Mouse (Mus musculus): ENCODE measurements around the gene Lmo7. TPM values are rescaled to one million over a fixed set of nuclear protein-coding genes. Genes with fewer than 3 reads are reported as not detected.

Lmo7 gene
- polyA plus RNA-seq, 1 experiment: 142 TPM

- 6% methylated on average over 4 of the region's 4 CpGs for WGBS
- TF ChIP-seq CTCF (IDR thresholded peaks at IDR 0.05; ENCODE audit: insufficient read depth, low read length) (peak; percentile 37; the same call in 1 of the 2 replicates), POLR2A (IDR thresholded peaks at IDR 0.05; ENCODE audit: borderline replicate concordance, extremely low read depth, low read depth, low read length) (no peak)
- no peak for DNase-seq
- H3K4me1 ChIP-seq (ENCODE audit: control insufficient read depth, insufficient read depth, low read length): no peaks in the 10 kb centered on the region
- no peak overlapping the region for H3K4me3 ChIP-seq (replicated peaks; ENCODE audit: extremely low read depth, low read depth, low read length)
Observed at GRCm38 (mm10) chr14:101942971-101943370, 213.2 kb downstream of the Lmo7 start.

DNA sequence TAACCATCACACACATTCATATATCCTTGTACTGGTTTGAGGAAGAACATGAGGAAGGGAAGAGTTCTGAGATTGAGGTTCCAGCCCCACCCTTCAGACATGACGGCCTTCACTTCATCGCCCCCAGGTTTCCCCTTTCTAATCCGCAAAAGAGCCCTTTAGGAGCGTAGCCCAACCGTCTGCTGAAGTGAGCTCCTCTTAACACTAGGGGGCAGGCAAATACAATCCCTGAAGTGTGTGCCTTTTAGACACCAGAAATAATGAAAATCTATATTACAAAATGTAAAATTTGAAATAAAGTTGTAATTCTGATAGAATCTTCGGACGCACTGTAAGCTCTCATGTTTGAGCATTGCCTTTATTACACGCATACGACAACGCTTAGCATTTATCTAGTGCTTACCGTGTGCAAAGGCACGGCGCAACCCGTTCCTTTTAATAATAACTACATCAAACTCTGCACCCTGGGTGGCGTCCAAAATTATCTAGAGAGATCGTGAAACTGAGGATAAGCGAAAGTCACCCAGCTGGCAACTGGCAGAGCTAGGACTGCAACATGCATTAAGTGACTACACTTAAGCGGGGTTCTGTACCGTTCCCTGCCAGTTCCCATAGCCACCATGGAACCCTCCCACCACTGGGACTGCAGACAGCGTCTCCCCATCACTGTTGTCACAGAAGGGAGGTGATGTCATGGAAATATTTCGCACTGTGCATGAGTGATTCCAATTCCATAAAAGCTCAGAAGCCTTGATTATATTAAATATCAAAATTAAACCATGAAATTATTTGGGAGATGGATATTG lies 217.2 kb downstream of the Lmo7 start:
- DNase-seq: no peak
- Histone ChIP-seq H3K4me3 (replicated peaks; ENCODE audit: extremely low read depth, low read depth, low read length) (no peak overlapping the region), H3K4me1 (ENCODE audit: control insufficient read depth, insufficient read depth, low read length) (no peaks in the 10 kb centered on the region)
- WGBS: 45% methylated on average over 21 of the region's 21 CpGs
- TF ChIP-seq CTCF (IDR thresholded peaks at IDR 0.05; ENCODE audit: insufficient read depth, low read length) (peak; percentile 52), POLR2A (IDR thresholded peaks at IDR 0.05; ENCODE audit: borderline replicate concordance, extremely low read depth, low read depth, low read length) (no peak)

- Histone ChIP-seq H3K4me1 (ENCODE audit: control insufficient read depth, insufficient read depth, low read length) (no peaks in the 10 kb centered on the region), H3K4me3 (replicated peaks; ENCODE audit: extremely low read depth, low read depth, low read length) (no peak overlapping the region)
- no peak for DNase-seq
- WGBS: 46% methylated on average over 2 of the region's 2 CpGs
- TF ChIP-seq POLR2A (IDR thresholded peaks at IDR 0.05; ENCODE audit: borderline replicate concordance, extremely low read depth, low read depth, low read length) (no peak), CTCF (IDR thresholded peaks at IDR 0.05; ENCODE audit: insufficient read depth, low read length) (peak; percentile 41)
Observed at GRCm38 (mm10) chr14:101949114-101949513, 219.4 kb downstream of the Lmo7 start.

GRCm38 (mm10) chr14:101951107-101951506 lies 221.3 kb downstream of the Lmo7 start:
- H3K4me3 ChIP-seq (replicated peaks; ENCODE audit: extremely low read depth, low read depth, low read length): no peak overlapping the region
- WGBS: 84% methylated on average over 6 of the region's 6 CpGs
- no peaks in the 10 kb centered on the region for H3K4me1 ChIP-seq (ENCODE audit: control insufficient read depth, insufficient read depth, low read length)
- DNase-seq: no peak
- TF ChIP-seq POLR2A (IDR thresholded peaks at IDR 0.05; ENCODE audit: borderline replicate concordance, extremely low read depth, low read depth, low read length) (no peak), CTCF (IDR thresholded peaks at IDR 0.05; ENCODE audit: insufficient read depth, low read length) (no peak)

GRCm38 (mm10) chr14:101953793-101954468 lies 224.2 kb downstream of the Lmo7 start:
- no peak for DNase-seq
- Histone ChIP-seq H3K4me1 (ENCODE audit: control insufficient read depth, insufficient read depth, low read length) (no peaks in the 10 kb centered on the region), H3K4me3 (replicated peaks; ENCODE audit: extremely low read depth, low read depth, low read length) (no peak overlapping the region)
- no peak for TF ChIP-seq CTCF (IDR thresholded peaks at IDR 0.05; ENCODE audit: insufficient read depth, low read length)
- no peak for TF ChIP-seq POLR2A (IDR thresholded peaks at IDR 0.05; ENCODE audit: borderline replicate concordance, extremely low read depth, low read depth, low read length)
- 80% methylated on average over 9 of the region's 9 CpGs for WGBS

- Histone ChIP-seq H3K4me3 (replicated peaks; ENCODE audit: extremely low read depth, low read depth, low read length) (no peak overlapping the region), H3K4me1 (ENCODE audit: control insufficient read depth, insufficient read depth, low read length) (no peaks in the 10 kb centered on the region)
- TF ChIP-seq CTCF (IDR thresholded peaks at IDR 0.05; ENCODE audit: insufficient read depth, low read length) (no peak), POLR2A (IDR thresholded peaks at IDR 0.05; ENCODE audit: borderline replicate concordance, extremely low read depth, low read depth, low read length) (no peak)
- DNase-seq: no peak
- WGBS: 82% methylated on average over 6 of the region's 6 CpGs
Observed at GRCm38 (mm10) chr14:101964381-101964780, 234.6 kb downstream of the Lmo7 start.

GRCm38 (mm10) chr14:101964956-101965355 lies 235.2 kb downstream of the Lmo7 start:
- no peak overlapping the region for H3K4me3 ChIP-seq (replicated peaks; ENCODE audit: extremely low read depth, low read depth, low read length)
- 59% methylated on average over 1 of the region's 1 CpGs for WGBS
- no peaks in the 10 kb centered on the region for H3K4me1 ChIP-seq (ENCODE audit: control insufficient read depth, insufficient read depth, low read length)
- TF ChIP-seq CTCF (IDR thresholded peaks at IDR 0.05; ENCODE audit: insufficient read depth, low read length) (no peak), POLR2A (IDR thresholded peaks at IDR 0.05; ENCODE audit: borderline replicate concordance, extremely low read depth, low read depth, low read length) (no peak)
- no peak for DNase-seq

- WGBS: 55% methylated on average over 1 of the region's 1 CpGs
- Histone ChIP-seq H3K4me3 (replicated peaks; ENCODE audit: extremely low read depth, low read depth, low read length) (no peak overlapping the region), H3K4me1 (ENCODE audit: control insufficient read depth, insufficient read depth, low read length) (no peaks in the 10 kb centered on the region)
- no peak for TF ChIP-seq POLR2A (IDR thresholded peaks at IDR 0.05; ENCODE audit: borderline replicate concordance, extremely low read depth, low read depth, low read length)
- no peak for DNase-seq
Observed at GRCm38 (mm10) chr14:101972764-101973163, 243.0 kb downstream of the Lmo7 start.

DNA sequence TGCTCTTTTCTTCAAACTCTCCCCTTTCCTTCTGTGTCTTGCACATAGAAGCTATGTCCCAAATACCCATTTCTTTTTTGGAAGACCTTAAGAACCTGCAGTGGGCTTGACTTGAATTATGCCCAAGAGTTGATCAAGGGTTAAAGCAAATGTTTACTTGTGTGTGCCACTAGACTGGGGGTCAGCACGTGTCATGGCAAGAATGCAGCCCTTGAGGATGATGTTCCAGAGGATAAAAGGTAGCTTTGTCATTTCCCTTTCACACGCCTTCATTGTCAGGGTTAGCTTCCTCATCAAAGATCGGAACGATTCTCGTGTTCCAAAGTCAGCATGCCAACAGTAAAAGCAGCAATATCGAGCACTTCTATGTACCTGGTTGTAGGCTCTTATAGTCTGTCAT lies 243.4 kb downstream of the Lmo7 start:
- no peak for DNase-seq
- WGBS: 36% methylated on average over 6 of the region's 6 CpGs
- no peak for TF ChIP-seq CTCF (IDR thresholded peaks at IDR 0.05; ENCODE audit: insufficient read depth, low read length)
- no peak for TF ChIP-seq POLR2A (IDR thresholded peaks at IDR 0.05; ENCODE audit: borderline replicate concordance, extremely low read depth, low read depth, low read length)
- no peaks in the 10 kb centered on the region for H3K4me1 ChIP-seq (ENCODE audit: control insufficient read depth, insufficient read depth, low read length)
- no peak overlapping the region for H3K4me3 ChIP-seq (replicated peaks; ENCODE audit: extremely low read depth, low read depth, low read length)
